Mouse (Mus musculus): ENCODE results near the gene Josd1. TPM values are rescaled to one million over a fixed set of nuclear protein-coding genes. Genes with fewer than 3 reads are reported as not detected.

Josd1 gene
- polyA plus RNA-seq, 1 experiment: 14.2 TPM

DNA sequence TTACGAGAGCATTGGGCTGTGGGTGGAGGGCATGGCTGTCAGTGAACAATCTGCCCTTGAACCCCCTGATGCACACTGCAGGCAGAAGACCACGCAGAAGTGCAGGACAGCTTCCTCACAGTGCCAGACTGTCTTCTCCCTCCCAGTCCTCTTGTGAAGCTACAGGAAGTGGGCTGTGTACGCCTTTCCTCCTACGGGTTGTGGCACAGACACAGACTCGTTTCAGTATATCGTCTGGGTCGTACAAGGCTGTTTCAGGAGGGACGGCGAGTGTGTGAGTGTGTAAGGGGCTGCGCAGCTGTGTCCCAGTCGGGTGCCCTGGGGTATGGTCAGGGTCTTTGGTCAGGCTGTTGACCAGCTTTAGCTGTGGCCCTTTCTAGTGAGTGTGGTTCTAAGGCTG lies 6.0 kb upstream of the Josd1 start:
- TF ChIP-seq CTCF (IDR thresholded peaks at IDR 0.05; ENCODE audit: extremely low read depth, insufficient read length, insufficient replicate concordance, low read depth, low read length) (no peak), POLR2A (IDR thresholded peaks at IDR 0.05; ENCODE audit: low read depth, low read length) (no peak)
- Histone ChIP-seq H3K4me1 (ENCODE audit: control insufficient read depth, insufficient read depth, insufficient read length, low read length) (peaks cover 15% of the 10 kb centered on the region; the same call in 1 of the 2 replicates), H3K4me3 (ENCODE audit: low read depth, low read length) (peak overlapping the region; percentile 39), H3K36me3 (ENCODE audit: control insufficient read depth, insufficient read depth, low read length) (peaks cover 2% of the 10 kb centered on the region; the same call in 1 of the 2 replicates), H3K27me3 (ENCODE audit: control insufficient read depth, insufficient read depth, low read length) (no peaks in the 10 kb centered on the region), H3K27ac (ENCODE audit: insufficient read depth, low read depth, low read length) (peak overlapping the region; percentile 38)
- 68% methylated on average over 11 of the region's 11 CpGs for WGBS

DNA sequence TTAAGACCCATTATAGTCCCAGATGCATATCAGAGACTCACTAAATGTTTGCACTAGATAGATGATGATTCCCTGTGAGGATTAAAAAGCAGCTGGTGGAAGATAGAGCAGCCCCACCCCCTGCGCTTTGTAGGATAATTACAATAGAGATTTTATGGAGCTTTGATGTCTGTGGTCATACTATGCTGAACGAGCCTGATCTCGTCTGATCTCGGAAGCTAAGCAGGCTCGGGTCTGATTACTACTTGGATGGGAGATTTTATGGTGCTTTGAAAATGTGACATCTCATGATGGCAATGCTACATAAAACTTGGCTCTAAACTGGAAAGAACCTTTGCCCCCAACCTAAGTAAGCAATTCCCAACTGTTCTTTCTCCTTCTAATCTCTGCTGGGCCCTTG lies 4.6 kb upstream of the Josd1 start:
- H3K27me3 ChIP-seq (ENCODE audit: control insufficient read depth, insufficient read depth, low read length): no peaks in the 10 kb centered on the region
- H3K27ac ChIP-seq (ENCODE audit: insufficient read depth, low read depth, low read length): no peak overlapping the region
- H3K4me3 ChIP-seq (ENCODE audit: low read depth, low read length): no peak overlapping the region
- WGBS: 28% methylated on average over 5 of the region's 5 CpGs
- no peak for TF ChIP-seq CTCF (IDR thresholded peaks at IDR 0.05; ENCODE audit: extremely low read depth, insufficient read length, insufficient replicate concordance, low read depth, low read length)
- no peak for TF ChIP-seq POLR2A (IDR thresholded peaks at IDR 0.05; ENCODE audit: low read depth, low read length)
- peaks cover 16% of the 10 kb centered on the region; the same call in 1 of the 2 replicates for H3K4me1 ChIP-seq (ENCODE audit: control insufficient read depth, insufficient read depth, insufficient read length, low read length)
- peaks cover 2% of the 10 kb centered on the region; the same call in 1 of the 2 replicates for H3K36me3 ChIP-seq (ENCODE audit: control insufficient read depth, insufficient read depth, low read length)

DNA sequence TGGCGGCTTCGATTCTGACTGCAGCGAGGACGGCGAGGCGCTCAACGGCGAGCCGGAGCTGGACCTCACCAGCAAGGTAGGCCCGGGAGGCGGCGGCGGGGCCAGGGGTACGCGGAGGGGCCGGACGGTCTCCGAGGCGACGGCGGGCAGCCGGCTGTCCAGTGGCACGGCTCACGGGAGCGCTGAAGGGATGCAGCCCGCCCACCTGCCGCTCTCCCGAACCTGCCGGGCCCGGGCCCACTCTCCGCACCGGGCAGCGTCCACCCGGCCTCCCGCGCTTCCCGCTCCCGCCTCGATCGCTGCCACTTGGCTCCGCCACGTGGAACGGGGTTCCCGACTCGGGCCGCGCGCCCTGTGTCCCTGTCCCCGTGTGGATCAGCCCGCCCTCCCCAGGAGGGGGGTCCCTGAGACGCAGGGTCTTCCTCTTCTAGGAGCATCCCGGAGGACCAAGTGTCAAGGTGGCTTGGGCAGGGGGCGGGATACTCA lies 3.3 kb upstream of the Josd1 start:
- H3K4me1 ChIP-seq (ENCODE audit: control insufficient read depth, insufficient read depth, insufficient read length, low read length): peaks cover 18% of the 10 kb centered on the region; the same call in 1 of the 2 replicates
- H3K27ac ChIP-seq (ENCODE audit: insufficient read depth, low read depth, low read length): no peak overlapping the region
- TF ChIP-seq CTCF (IDR thresholded peaks at IDR 0.05; ENCODE audit: extremely low read depth, insufficient read length, insufficient replicate concordance, low read depth, low read length) (no peak), POLR2A (IDR thresholded peaks at IDR 0.05; ENCODE audit: low read depth, low read length) (no peak)
- H3K27me3 ChIP-seq (ENCODE audit: control insufficient read depth, insufficient read depth, low read length): no peaks in the 10 kb centered on the region
- WGBS: under 1% methylated on average over 53 of the region's 53 CpGs
- H3K36me3 ChIP-seq (ENCODE audit: control insufficient read depth, insufficient read depth, low read length): peaks cover under 1% of the 10 kb centered on the region; the same call in 1 of the 2 replicates
- peak overlapping the region; percentile 87 for H3K4me3 ChIP-seq (ENCODE audit: low read depth, low read length)

DNA sequence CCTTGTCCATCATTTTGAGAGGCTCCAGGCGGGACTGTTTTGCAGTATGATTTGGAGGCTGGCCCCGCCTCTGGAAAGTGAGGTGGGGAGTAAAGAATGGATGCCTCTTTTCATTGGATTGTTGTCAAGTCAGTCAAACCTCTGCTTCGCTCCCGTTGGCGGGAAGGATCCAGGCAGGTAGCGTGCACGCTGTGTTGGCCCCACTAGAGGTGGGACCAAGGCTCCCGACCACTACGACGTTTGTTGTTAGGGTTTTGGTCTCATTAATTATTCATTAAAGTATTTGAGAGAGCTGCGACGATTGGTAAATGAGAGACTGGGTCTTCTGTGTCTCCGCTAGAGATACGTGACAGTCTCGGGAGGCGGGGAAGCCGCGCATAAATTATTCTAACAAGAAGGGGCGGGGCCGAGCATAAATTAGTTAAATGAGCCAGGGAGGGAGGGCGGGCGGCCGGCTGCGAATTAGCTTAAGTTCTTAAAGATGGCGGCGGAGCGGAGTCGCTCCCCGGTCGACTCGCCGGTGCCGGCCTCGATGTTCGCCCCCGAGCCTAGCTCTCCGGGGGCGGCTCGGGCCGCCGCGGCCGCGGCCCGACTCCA lies 2.8 kb upstream of the Josd1 start, which contains the start of gene Gtpbp1:
TSS of gene Gtpbp1 (plus strand) at position 420 of the 597 bp plus-strand sequence.
- no peak for TF ChIP-seq CTCF (IDR thresholded peaks at IDR 0.05; ENCODE audit: extremely low read depth, insufficient read length, insufficient replicate concordance, low read depth, low read length)
- TF ChIP-seq POLR2A (IDR thresholded peaks at IDR 0.05; ENCODE audit: low read depth, low read length): peak; percentile 94
- peak within 1 kb of the TSS; percentile 35; the same call in 1 of the 2 replicates for H3K27ac ChIP-seq (ENCODE audit: insufficient read depth, low read depth, low read length)
- WGBS: under 1% methylated on average over 45 of the region's 45 CpGs

DNA sequence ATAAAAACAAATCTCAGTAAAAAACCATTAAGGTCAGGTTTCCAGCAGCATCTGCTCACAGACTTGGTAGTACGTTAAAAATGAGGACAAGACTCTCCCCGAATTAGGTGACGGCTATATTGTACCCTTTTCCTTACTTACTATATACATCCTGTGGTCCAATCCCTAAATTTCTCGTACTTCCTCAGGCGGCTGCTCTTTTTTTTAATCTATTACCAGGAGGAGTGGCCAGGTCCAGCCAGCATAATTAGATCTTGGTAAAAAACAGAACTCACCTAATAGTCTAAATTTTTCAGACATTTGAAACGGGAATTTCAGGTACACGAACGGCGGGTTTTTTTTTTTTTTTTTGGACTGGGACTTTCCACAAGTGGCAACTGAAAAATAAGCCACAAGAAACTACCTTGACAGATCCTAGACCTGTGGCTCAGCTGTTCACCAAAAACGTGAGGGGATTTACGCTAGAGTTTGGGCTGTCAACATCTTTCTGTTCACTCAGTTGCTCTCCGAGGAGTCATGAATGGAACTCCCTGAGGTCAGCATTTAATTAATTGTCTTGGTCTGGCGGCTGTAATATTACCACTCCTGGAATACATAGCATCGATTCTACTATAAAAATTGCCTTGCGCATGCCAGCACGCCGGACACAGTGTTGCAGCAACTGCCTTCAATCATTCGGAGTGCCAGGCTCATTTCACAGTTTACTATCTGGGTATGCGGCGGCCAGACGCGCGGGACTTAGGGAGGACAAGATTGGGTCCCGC lies 2.1 kb upstream of the Josd1 start:
- peak overlapping the region; percentile 52 for H3K4me3 ChIP-seq (ENCODE audit: low read depth, low read length)
- H3K4me1 ChIP-seq (ENCODE audit: control insufficient read depth, insufficient read depth, insufficient read length, low read length): peaks cover 25% of the 10 kb centered on the region; the same call in 1 of the 2 replicates
- H3K27me3 ChIP-seq (ENCODE audit: control insufficient read depth, insufficient read depth, low read length): no peaks in the 10 kb centered on the region
- H3K36me3 ChIP-seq (ENCODE audit: control insufficient read depth, insufficient read depth, low read length): no peaks in the 10 kb centered on the region
- 8% methylated on average over 24 of the region's 24 CpGs for WGBS
- TF ChIP-seq POLR2A (IDR thresholded peaks at IDR 0.05; ENCODE audit: low read depth, low read length) (no peak), CTCF (IDR thresholded peaks at IDR 0.05; ENCODE audit: extremely low read depth, insufficient read length, insufficient replicate concordance, low read depth, low read length) (no peak)
- H3K27ac ChIP-seq (ENCODE audit: insufficient read depth, low read depth, low read length): peak overlapping the region; percentile 35; the same call in 1 of the 2 replicates

More for the DNA sequence above, 2.8 kb upstream of the Josd1 start, which contains the start of gene Gtpbp1:
- peak within 1 kb of the TSS; percentile 87 for H3K4me3 ChIP-seq (ENCODE audit: low read depth, low read length)
- no peaks in the 10 kb centered on the region for H3K27me3 ChIP-seq (ENCODE audit: control insufficient read depth, insufficient read depth, low read length)
- H3K36me3 ChIP-seq (ENCODE audit: control insufficient read depth, insufficient read depth, low read length): no peaks in the 10 kb centered on the region
- peaks cover 20% of the 10 kb centered on the region; the same call in 1 of the 2 replicates for H3K4me1 ChIP-seq (ENCODE audit: control insufficient read depth, insufficient read depth, insufficient read length, low read length)

DNA sequence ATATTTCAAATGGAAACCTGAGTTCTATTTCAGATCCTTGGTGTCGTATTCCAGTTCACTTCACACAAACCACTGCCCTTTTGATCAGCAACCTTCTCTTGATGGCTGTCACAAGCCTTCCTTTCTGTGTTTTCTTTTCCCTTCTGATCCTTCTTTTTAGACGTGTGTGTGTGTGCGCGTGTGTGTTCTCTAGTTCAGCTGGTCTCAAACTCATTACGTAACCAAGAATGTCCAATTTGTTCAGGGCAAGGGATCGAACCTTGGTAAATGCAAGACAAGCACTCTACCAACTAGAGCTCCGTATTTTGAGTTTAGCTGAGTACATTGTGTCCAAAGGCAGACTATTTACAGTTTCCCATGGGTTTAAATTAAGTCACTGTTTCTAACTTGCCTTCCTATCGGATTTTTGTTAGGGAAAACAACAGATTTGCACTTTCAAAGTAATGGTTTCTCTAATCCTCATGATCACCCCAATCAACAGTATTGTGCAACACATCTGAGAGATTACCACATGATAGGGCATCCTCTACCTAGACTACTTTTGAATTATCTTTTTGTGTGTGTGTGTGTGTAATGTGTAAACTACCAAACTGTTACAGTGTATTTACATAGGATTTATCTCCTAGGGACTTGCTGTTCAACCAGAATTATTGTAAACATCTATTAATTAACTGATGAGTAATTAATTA lies 693 bp upstream of the Josd1 start:
- Histone ChIP-seq H3K36me3 (ENCODE audit: control insufficient read depth, insufficient read depth, low read length) (no peaks in the 10 kb centered on the region), H3K27ac (ENCODE audit: insufficient read depth, low read depth, low read length) (peak overlapping the region; percentile 90), H3K4me1 (ENCODE audit: control insufficient read depth, insufficient read depth, insufficient read length, low read length) (peaks cover 26% of the 10 kb centered on the region; the same call in 1 of the 2 replicates), H3K27me3 (ENCODE audit: control insufficient read depth, insufficient read depth, low read length) (no peaks in the 10 kb centered on the region), H3K4me3 (ENCODE audit: low read depth, low read length) (peak overlapping the region; percentile 80)
- WGBS: 4% methylated on average over 8 of the region's 8 CpGs
- no peak for TF ChIP-seq CTCF (IDR thresholded peaks at IDR 0.05; ENCODE audit: extremely low read depth, insufficient read length, insufficient replicate concordance, low read depth, low read length)
- no peak for TF ChIP-seq POLR2A (IDR thresholded peaks at IDR 0.05; ENCODE audit: low read depth, low read length)

Measured in small intestine, adult 2 months (tissue).